ENCODE assay signal across 8 mouse cellular contexts in the genomic region with DNA sequence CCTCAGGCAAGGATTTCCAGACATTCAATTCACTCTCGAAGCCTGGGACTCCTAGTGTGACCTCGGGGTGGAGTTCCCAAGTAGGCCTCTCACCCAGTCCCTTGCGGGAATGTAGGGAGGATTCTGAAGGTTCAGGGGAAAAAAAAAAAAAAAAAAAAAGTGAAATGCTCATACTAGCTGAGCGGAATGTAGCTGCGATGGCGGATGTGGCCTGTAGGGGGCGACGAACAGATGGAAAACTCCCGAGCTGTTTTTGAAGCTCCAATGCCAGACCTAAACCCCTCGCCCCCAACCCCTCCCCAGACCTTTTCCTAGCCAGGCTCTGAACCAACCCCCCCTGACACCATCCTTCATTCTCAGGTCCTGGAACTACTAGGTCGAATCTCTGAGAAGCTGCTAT. TPM values are rescaled to one million over a fixed set of nuclear protein-coding genes. Genes with fewer than 3 reads are reported as not detected.
A peak's percentile ranks its signal among the peaks of the same experiment; 100 is the strongest.
DNase-seq lines count a peak whose midpoint lies in the region; ATAC-seq lines count a peak whose summit lies in the region.

No protein-coding gene starts in this region.

- no peaks in the 10 kb centered on the region for H3K9me3 ChIP-seq in intestine, embryonic 14.5 days (ENCODE audit: control insufficient read depth, low read length)
- H3K9me3 ChIP-seq in intestine, embryonic 16.5 days (ENCODE audit: control insufficient read depth, low read length): 0 out of 2 replicates have a peak, but pooled peaks cover 4% of the 10 kb centered on the region
- H3K9me3 ChIP-seq in heart, embryonic 16.5 days (replicated peaks; ENCODE audit: control insufficient read depth, low read length): no peaks in the 10 kb centered on the region

- WGBS in intestine, embryonic 14.5 days: 0% methylated on average over 11 of the region's 11 CpGs
- WGBS in intestine, embryonic 16.5 days: under 1% methylated on average over 11 of the region's 11 CpGs
- WGBS in heart, embryonic 16.5 days: under 1% methylated on average over 11 of the region's 11 CpGs

- H3K36me3 ChIP-seq in intestine, embryonic 14.5 days (ENCODE audit: control insufficient read depth, insufficient read depth, low read length): no peaks in the 10 kb centered on the region
- H3K36me3 ChIP-seq in intestine, embryonic 16.5 days (ENCODE audit: control insufficient read depth, insufficient read depth, low read length): no peaks in the 10 kb centered on the region
- no peaks in the 10 kb centered on the region for H3K36me3 ChIP-seq in heart, embryonic 16.5 days (ENCODE audit: control insufficient read depth, insufficient read depth)

- no peak overlapping the region for H3K4me3 ChIP-seq in intestine, embryonic 14.5 days (ENCODE audit: low read depth, low read length)
- H3K4me3 ChIP-seq in intestine, embryonic 16.5 days (ENCODE audit: low read length): no peak overlapping the region
- no peak overlapping the region for H3K4me3 ChIP-seq in heart, embryonic 16.5 days (ENCODE audit: low read length)

- no peak overlapping the region for H3K27ac ChIP-seq in intestine, embryonic 14.5 days (ENCODE audit: low read depth)
- no peak overlapping the region for H3K27ac ChIP-seq in intestine, embryonic 16.5 days (ENCODE audit: low read length)
- H3K27ac ChIP-seq in heart, embryonic 16.5 days (ENCODE audit: low read length): no peak overlapping the region

- no peak overlapping the region for H3K9ac ChIP-seq in intestine, embryonic 14.5 days (ENCODE audit: low read length)
- no peak overlapping the region for H3K9ac ChIP-seq in intestine, embryonic 16.5 days (ENCODE audit: low read depth, low read length)
- no peak overlapping the region for H3K9ac ChIP-seq in heart, embryonic 16.5 days (ENCODE audit: low read length)

- peak overlapping the region; percentile 13; the same call in 1 of the 2 replicates for H3K4me2 ChIP-seq in intestine, embryonic 14.5 days (ENCODE audit: low read length)
- no peak overlapping the region for H3K4me2 ChIP-seq in intestine, embryonic 16.5 days (ENCODE audit: low read depth, low read length)
- peak overlapping the region; percentile 30 for H3K4me2 ChIP-seq in heart, embryonic 16.5 days (ENCODE audit: low read depth, low read length)

- H3K27me3 ChIP-seq in intestine, embryonic 14.5 days (replicated peaks; ENCODE audit: control insufficient read depth, insufficient read depth, low read length): peaks cover 99% of the 10 kb centered on the region
- H3K27me3 ChIP-seq in intestine, embryonic 16.5 days (replicated peaks; ENCODE audit: control insufficient read depth, insufficient read depth, low read length): peaks cover 63% of the 10 kb centered on the region
- H3K27me3 ChIP-seq in heart, embryonic 16.5 days (ENCODE audit: control insufficient read depth, insufficient read depth, low read length): peaks cover 76% of the 10 kb centered on the region

- no peaks in the 10 kb centered on the region for H3K4me1 ChIP-seq in intestine, embryonic 14.5 days (replicated peaks; ENCODE audit: control insufficient read depth, insufficient read depth, low read length)
- peaks cover 10% of the 10 kb centered on the region for H3K4me1 ChIP-seq in intestine, embryonic 16.5 days (ENCODE audit: control insufficient read depth, insufficient read depth, low read length)
- H3K4me1 ChIP-seq in heart, embryonic 16.5 days (ENCODE audit: control insufficient read depth, insufficient read depth, low read length): peaks cover 15% of the 10 kb centered on the region; the same call in 1 of the 2 replicates

- no peak for ATAC-seq in intestine, embryonic 14.5 days (replicated peaks; ENCODE audit: low FRiP score, low TSS enrichment, low read depth)
- no peak for ATAC-seq in intestine, embryonic 16.5 days
- no peak for ATAC-seq in heart, embryonic 16.5 days (replicated peaks; ENCODE audit: extremely low read depth, insufficient read depth, low FRiP score)
- peak; percentile 56 for ATAC-seq in megakaryocyte progenitor cell, adult 5-6 weeks (replicated peaks; ENCODE audit: poor library complexity)

- peak; percentile 89 for DNase-seq in intestine, embryonic 14.5 days (ENCODE audit: low spot score)
- peak; percentile 90 for DNase-seq in ES-CJ7 (ENCODE audit: low read depth, low spot score)
- peak; percentile 92 for DNase-seq in embryo, embryonic 10.5 days (ENCODE audit: low spot score)
- peak; percentile 58 to 81 for DNase-seq in kidney, postnatal 36 days
- peak; percentile 80 for DNase-seq in thymus, postnatal 4 days

RNA-seq across cellular contexts. Expression of gene Foxd3, which starts 4.9 kb away (rescaled TPM):
- polyA plus RNA-seq in intestine, embryonic 14.5 days (2014; fragmentation: Nextera tagmentation; extraction: Ambion mirVana): 1.3 and 1.4 TPM in 2 replicates
- polyA plus RNA-seq in intestine, embryonic 16.5 days (2015; fragmentation: Nextera tagmentation; extraction: Ambion mirVana): 0.40 and 0.50 TPM in 2 replicates
- polyA plus RNA-seq in heart, embryonic 16.5 days (2015; fragmentation: Nextera tagmentation; extraction: Ambion mirVana): 0.08 TPM in 1 of 2 replicates, not detected in the other
- total RNA-seq in megakaryocyte progenitor cell, adult 5-6 weeks (2015): not detected in 2 replicates
- not detected in 2 replicates for total RNA-seq in megakaryocyte progenitor cell, adult 5-6 weeks (2017)

RNA-seq across cellular contexts. Expression of gene Alg6, which starts 54.5 kb away (rescaled TPM):
- polyA plus RNA-seq in intestine, embryonic 14.5 days (2014; fragmentation: Nextera tagmentation; extraction: Ambion mirVana): 25.8 and 26.5 TPM in 2 replicates
- 20.6 and 21.0 TPM in 2 replicates for polyA plus RNA-seq in intestine, embryonic 16.5 days (2015; fragmentation: Nextera tagmentation; extraction: Ambion mirVana)
- 9.2 and 10.1 TPM in 2 replicates for polyA plus RNA-seq in heart, embryonic 16.5 days (2015; fragmentation: Nextera tagmentation; extraction: Ambion mirVana)
- 19.3 and 27.1 TPM in 2 replicates for total RNA-seq in megakaryocyte progenitor cell, adult 5-6 weeks (2015)
- 18.2 and 20.6 TPM in 2 replicates for total RNA-seq in megakaryocyte progenitor cell, adult 5-6 weeks (2017)
